Mouse (Mus musculus): Measurements from ENCODE around the gene Cldn14. TPM values are rescaled to one million over a fixed set of nuclear protein-coding genes. Genes with fewer than 3 reads are reported as not detected.
"Not testable (repeated sequence)": the region's sequence is repeated elsewhere in the genome, so short reads cannot be mapped to it uniquely, and the experiment has no call there.

Gene Cldn14
- total RNA-seq (2014; fragmentation: Nextera tagmentation): not detected in 2 replicates
- total RNA-seq (2017): not detected in 2 replicates

- no peak for ATAC-seq (replicated peaks; ENCODE audit: low FRiP score, low TSS enrichment, poor library complexity, severe bottlenecking)
These were observed at the start of gene Cldn14 for GRCm38 (mm10) chr16:94008737-94009136. Cldn14 (minus strand) TSS chr16:94008837.

- ATAC-seq (replicated peaks; ENCODE audit: low FRiP score, low TSS enrichment, poor library complexity, severe bottlenecking): no peak
These were observed 46.9 kb upstream of the Cldn14 start for GRCm38 (mm10) chr16:94055576-94055975.

- ATAC-seq (replicated peaks; ENCODE audit: low FRiP score, low TSS enrichment, poor library complexity, severe bottlenecking): no peak
These were observed 46.5 kb upstream of the Cldn14 start for GRCm38 (mm10) chr16:94055176-94055575.

GRCm38 (mm10) chr16:94050368-94050767 is 41.7 kb upstream of the Cldn14 start:
- no peak for ATAC-seq (replicated peaks; ENCODE audit: low FRiP score, low TSS enrichment, poor library complexity, severe bottlenecking)

GRCm38 (mm10) chr16:94044996-94045395 is 36.4 kb upstream of the Cldn14 start:
- no peak for ATAC-seq (replicated peaks; ENCODE audit: low FRiP score, low TSS enrichment, poor library complexity, severe bottlenecking)

- no peak for ATAC-seq (replicated peaks; ENCODE audit: low FRiP score, low TSS enrichment, poor library complexity, severe bottlenecking)
These were observed 35.2 kb upstream of the Cldn14 start for GRCm38 (mm10) chr16:94043797-94044196.

GRCm38 (mm10) chr16:94041065-94041712 is 32.6 kb upstream of the Cldn14 start:
- no peak for ATAC-seq (replicated peaks; ENCODE audit: low FRiP score, low TSS enrichment, poor library complexity, severe bottlenecking)

- ATAC-seq (replicated peaks; ENCODE audit: low FRiP score, low TSS enrichment, poor library complexity, severe bottlenecking): no peak
These were observed 31.8 kb upstream of the Cldn14 start for GRCm38 (mm10) chr16:94040485-94040884.

- no peak for ATAC-seq (replicated peaks; ENCODE audit: low FRiP score, low TSS enrichment, poor library complexity, severe bottlenecking)
These were observed 30.3 kb upstream of the Cldn14 start for GRCm38 (mm10) chr16:94038986-94039341.

- ATAC-seq (replicated peaks; ENCODE audit: low FRiP score, low TSS enrichment, poor library complexity, severe bottlenecking): peak; percentile 63
These were observed 29.8 kb upstream of the Cldn14 start for GRCm38 (mm10) chr16:94038272-94038985.

GRCm38 (mm10) chr16:94037280-94037679 is 28.6 kb upstream of the Cldn14 start:
- no peak for ATAC-seq (replicated peaks; ENCODE audit: low FRiP score, low TSS enrichment, poor library complexity, severe bottlenecking)

- no peak for ATAC-seq (replicated peaks; ENCODE audit: low FRiP score, low TSS enrichment, poor library complexity, severe bottlenecking)
These were observed 25.5 kb upstream of the Cldn14 start for GRCm38 (mm10) chr16:94034152-94034551.

GRCm38 (mm10) chr16:94032270-94032669 is 23.6 kb upstream of the Cldn14 start:
- no peak for ATAC-seq (replicated peaks; ENCODE audit: low FRiP score, low TSS enrichment, poor library complexity, severe bottlenecking)

- no peak for ATAC-seq (replicated peaks; ENCODE audit: low FRiP score, low TSS enrichment, poor library complexity, severe bottlenecking)
These were observed 15.0 kb upstream of the Cldn14 start for GRCm38 (mm10) chr16:94023352-94024280.

GRCm38 (mm10) chr16:94019725-94020124 is 11.1 kb upstream of the Cldn14 start:
- ATAC-seq (replicated peaks; ENCODE audit: low FRiP score, low TSS enrichment, poor library complexity, severe bottlenecking): not testable (repeated sequence)

- ATAC-seq (replicated peaks; ENCODE audit: low FRiP score, low TSS enrichment, poor library complexity, severe bottlenecking): no peak
These were observed 9.3 kb upstream of the Cldn14 start for GRCm38 (mm10) chr16:94017953-94018352.

- no peak for ATAC-seq (replicated peaks; ENCODE audit: low FRiP score, low TSS enrichment, poor library complexity, severe bottlenecking)
These were observed 6.0 kb upstream of the Cldn14 start for GRCm38 (mm10) chr16:94014489-94015096.

GRCm38 (mm10) chr16:94013328-94014086 is 4.9 kb upstream of the Cldn14 start:
- peak; percentile 98 for ATAC-seq (replicated peaks; ENCODE audit: low FRiP score, low TSS enrichment, poor library complexity, severe bottlenecking)

- no peak for ATAC-seq (replicated peaks; ENCODE audit: low FRiP score, low TSS enrichment, poor library complexity, severe bottlenecking)
These were observed 2.6 kb upstream of the Cldn14 start for GRCm38 (mm10) chr16:94011224-94011623.
